Mouse (Mus musculus) cerebellum, adult 9-10 months (tissue): ENCODE measurements around the gene Sept5.
A peak's percentile ranks its signal among the peaks of the same experiment; 100 is the strongest.

Experiments used
- DNase-seq: peaks from one replicate; pipeline ENCODE4 v3.0.0; 2022

The Sept5 gene

DNA sequence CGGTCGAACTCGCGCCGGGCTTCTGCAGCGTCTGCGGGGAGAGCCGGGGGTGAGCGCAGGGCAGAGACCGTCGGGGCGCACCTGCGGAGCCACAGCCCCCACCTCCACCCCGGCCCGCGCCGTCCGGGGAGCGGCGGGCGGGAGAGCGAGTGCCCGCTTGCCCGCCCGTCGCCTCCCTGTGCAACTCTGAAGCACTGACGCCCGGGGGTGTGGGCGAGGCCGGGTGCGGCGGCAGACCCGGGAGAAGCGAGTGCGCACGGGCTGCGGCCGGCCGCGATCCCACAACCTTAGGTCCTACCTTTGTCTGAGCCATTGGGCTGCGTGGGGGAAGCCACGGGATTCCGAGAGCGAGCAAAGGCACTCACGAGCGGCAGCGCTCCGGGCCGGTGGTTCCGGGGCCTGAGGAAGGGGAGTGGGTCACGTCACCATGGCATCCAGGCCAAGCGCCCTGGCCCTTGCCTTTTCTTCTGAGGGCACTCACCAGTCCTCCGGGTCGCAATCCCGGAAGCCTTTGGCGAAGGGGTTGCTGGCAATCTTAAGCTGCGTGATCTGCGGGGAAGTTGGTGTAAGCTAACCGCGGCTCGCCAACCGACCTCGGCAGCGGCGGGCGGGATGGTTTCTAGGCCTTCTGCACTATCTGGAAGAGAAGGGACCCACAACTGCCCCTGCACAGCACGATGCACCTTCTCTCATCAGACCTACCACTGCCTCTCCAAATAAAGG lies 47.2 kb downstream of the Sept5 start:
- no peak for DNase-seq

GRCm38 (mm10) chr16:18581623-18582205 lies 48.0 kb downstream of the Sept5 start:
- no peak for DNase-seq

DNA sequence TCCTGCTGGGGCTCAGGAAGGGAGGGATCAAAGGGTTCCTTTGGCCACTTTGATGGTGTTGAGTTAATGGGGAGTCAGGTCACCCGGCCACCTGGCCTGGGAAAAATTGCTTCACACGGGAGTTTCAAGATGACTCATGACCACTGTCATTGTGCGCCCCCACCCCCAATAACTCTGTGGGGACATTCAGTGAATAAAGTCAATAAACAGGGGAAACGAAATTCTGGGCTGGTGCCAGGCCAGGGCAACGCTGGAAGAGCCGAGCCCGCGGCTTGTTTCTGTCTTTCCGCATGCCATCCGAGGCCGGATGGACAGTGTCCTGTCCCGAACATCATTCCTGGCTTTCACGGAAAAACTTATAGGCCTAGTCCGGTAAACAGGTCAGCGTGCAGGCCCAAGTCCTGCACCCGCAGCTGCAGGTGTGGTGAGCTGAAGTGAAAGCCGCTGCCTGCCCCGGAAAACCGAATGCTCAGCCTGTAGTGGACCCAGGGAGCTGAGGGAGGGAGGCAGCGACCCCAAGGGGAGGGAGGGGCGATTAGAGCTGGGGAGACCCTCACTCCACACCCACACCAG lies 48.6 kb downstream of the Sept5 start:
- no peak for DNase-seq

DNA sequence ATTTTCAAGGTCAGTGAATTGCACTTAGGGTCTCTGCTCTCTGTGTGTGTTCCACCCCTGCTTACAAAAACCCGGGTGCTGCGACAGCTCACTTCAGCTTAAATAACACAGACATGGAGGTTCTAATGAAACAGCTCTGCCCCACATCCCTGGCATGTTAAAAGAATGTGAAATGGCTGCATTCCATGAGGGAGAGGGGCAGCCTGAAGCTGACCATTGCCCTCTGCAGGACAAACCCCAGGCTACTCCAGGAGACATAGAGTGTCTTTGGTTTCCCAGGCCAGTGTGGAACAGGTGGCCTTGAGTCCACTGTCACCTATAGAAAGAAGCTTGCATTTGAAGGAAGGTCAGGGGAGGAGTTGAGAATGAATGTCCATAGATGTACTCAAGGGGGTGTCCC lies 49.4 kb downstream of the Sept5 start:
- DNase-seq, result no peak

DNA sequence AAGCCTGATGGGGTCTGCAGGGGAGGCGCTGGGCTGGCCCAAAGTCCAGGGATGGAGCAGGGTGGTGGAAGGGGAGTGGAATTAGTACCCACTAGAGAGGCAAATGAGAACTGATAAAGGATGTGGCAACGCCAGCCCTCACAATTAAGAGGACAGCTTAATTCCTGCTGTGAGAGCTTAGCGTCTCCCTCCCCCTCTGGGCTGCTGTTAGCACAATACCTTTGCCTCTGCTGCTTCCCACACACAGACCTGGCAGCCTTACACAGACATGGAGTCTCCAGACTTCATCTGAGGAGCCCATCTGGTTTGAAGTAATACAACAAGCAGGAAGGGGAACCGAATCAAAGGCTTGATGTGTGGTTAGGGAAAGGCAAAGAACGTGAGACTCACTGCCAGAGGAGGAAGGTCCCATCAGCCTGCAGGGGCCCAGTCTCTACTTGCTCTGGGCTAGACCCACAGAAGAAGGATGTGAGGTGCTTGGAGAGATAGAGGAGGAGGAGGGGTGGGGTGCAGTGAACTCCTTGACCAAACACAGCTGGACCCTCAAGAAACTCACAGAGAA lies 52.1 kb downstream of the Sept5 start:
- no peak for DNase-seq

DNA sequence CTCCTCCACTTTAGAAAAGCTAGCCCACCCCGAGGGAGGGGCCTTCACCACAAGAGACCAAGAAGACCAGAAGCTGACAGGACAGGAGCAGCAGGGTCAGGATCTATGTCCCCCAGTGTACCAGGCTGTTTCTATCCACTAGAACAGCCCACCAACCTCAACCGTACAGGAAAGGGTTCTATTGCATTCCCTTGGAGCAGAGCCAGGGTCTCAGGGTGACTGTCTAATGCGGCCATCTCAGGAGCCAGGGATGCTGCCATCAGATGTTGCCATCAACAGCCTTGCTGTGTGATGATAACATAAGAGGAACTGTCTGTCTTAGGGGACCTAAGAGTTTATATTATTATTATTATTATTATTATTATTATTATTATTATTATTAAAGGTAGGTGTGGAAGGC lies 52.7 kb downstream of the Sept5 start:
- no peak for DNase-seq

DNA sequence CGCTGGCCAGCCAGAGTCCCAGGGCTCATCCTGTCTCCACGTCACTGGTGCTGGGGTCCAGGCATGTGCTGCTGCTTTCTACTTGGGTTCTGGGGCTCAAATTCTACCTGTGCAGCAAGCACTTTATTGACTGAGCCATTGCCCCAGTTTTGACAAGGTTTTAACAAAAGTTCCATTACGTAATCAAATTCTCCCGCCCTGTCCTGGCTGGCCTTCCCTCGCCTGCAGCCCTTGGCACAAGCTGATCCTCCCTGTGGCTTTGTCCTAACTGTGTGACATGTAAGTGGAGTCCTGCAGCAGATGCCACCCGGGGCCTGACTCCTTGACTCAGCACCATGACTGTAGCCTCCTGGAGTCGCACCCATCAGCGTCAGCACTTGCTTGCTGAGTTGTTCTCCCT lies 55.6 kb downstream of the Sept5 start:
- peak; percentile 22 for DNase-seq
